Mouse (Mus musculus): ENCODE results near the gene Plscr1. TPM values are rescaled to one million over a fixed set of nuclear protein-coding genes. Genes with fewer than 3 reads are reported as not detected.
A peak's percentile ranks its signal among the peaks of the same experiment; 100 is the strongest.

Gene Plscr1
- polyA plus RNA-seq, 1 experiment from 2014 or later, result 152 TPM

- Histone ChIP-seq H3K27me3 (replicated peaks; ENCODE audit: control insufficient read depth, insufficient read depth, low read length) (no peaks in the 10 kb centered on the region), H3K36me3 (ENCODE audit: control insufficient read depth, insufficient read depth) (no peaks in the 10 kb centered on the region), H3K4me2 (replicated peaks; ENCODE audit: low read depth) (no peak overlapping the region), H3K9ac (ENCODE audit: low read depth, low read length) (no peak overlapping the region), H3K27ac (ENCODE audit: low read depth, low read length) (no peak overlapping the region), H3K4me3 (ENCODE audit: low read depth, low read length) (no peak overlapping the region), H3K4me1 (replicated peaks; ENCODE audit: control insufficient read depth, insufficient read depth, low read length) (no peaks in the 10 kb centered on the region), H3K9me3 (ENCODE audit: control insufficient read depth) (no peaks in the 10 kb centered on the region)
- WGBS, result 70% methylated on average over 3 of the region's 3 CpGs
- no peak for ATAC-seq
- TF ChIP-seq CTCF (IDR thresholded peaks at IDR 0.05; ENCODE audit: low read depth), result no peak
Observed at GRCm38 (mm10) chr9:92292922-92293321, 43.4 kb downstream of the Plscr1 start.

- Histone ChIP-seq H3K27me3 (replicated peaks; ENCODE audit: control insufficient read depth, insufficient read depth, low read length) (no peaks in the 10 kb centered on the region), H3K4me1 (replicated peaks; ENCODE audit: control insufficient read depth, insufficient read depth, low read length) (no peaks in the 10 kb centered on the region), H3K4me3 (ENCODE audit: low read depth, low read length) (no peak overlapping the region), H3K4me2 (replicated peaks; ENCODE audit: low read depth) (no peak overlapping the region), H3K36me3 (ENCODE audit: control insufficient read depth, insufficient read depth) (no peaks in the 10 kb centered on the region), H3K27ac (ENCODE audit: low read depth, low read length) (no peak overlapping the region), H3K9me3 (ENCODE audit: control insufficient read depth) (no peaks in the 10 kb centered on the region), H3K9ac (ENCODE audit: low read depth, low read length) (no peak overlapping the region)
- ATAC-seq, result peak; percentile 94
- no peak for TF ChIP-seq CTCF (IDR thresholded peaks at IDR 0.05; ENCODE audit: low read depth)
- 38% methylated on average over 2 of the region's 2 CpGs for WGBS
Observed at GRCm38 (mm10) chr9:92293560-92294548, 44.3 kb downstream of the Plscr1 start.

GRCm38 (mm10) chr9:92298288-92298687 lies 48.7 kb downstream of the Plscr1 start:
- WGBS, result 68% methylated on average over 1 of the region's 1 CpGs
- no peak overlapping the region for H3K9ac ChIP-seq (ENCODE audit: low read depth, low read length)
- H3K4me1 ChIP-seq (replicated peaks; ENCODE audit: control insufficient read depth, insufficient read depth, low read length), result no peaks in the 10 kb centered on the region
- H3K4me3 ChIP-seq (ENCODE audit: low read depth, low read length), result no peak overlapping the region
- no peak for TF ChIP-seq CTCF (IDR thresholded peaks at IDR 0.05; ENCODE audit: low read depth)
- no peak for ATAC-seq
- no peaks in the 10 kb centered on the region for H3K27me3 ChIP-seq (replicated peaks; ENCODE audit: control insufficient read depth, insufficient read depth, low read length)
- no peaks in the 10 kb centered on the region for H3K36me3 ChIP-seq (ENCODE audit: control insufficient read depth, insufficient read depth)
- H3K9me3 ChIP-seq (ENCODE audit: control insufficient read depth), result no peaks in the 10 kb centered on the region
- H3K4me2 ChIP-seq (replicated peaks; ENCODE audit: low read depth), result no peak overlapping the region
- H3K27ac ChIP-seq (ENCODE audit: low read depth, low read length), result no peak overlapping the region

GRCm38 (mm10) chr9:92301213-92301612 lies 51.7 kb downstream of the Plscr1 start:
- Histone ChIP-seq H3K4me2 (replicated peaks; ENCODE audit: low read depth) (no peak overlapping the region), H3K4me1 (replicated peaks; ENCODE audit: control insufficient read depth, insufficient read depth, low read length) (0 out of 2 replicates have a peak, but pooled peaks cover 6% of the 10 kb centered on the region), H3K4me3 (ENCODE audit: low read depth, low read length) (no peak overlapping the region), H3K36me3 (ENCODE audit: control insufficient read depth, insufficient read depth) (no peaks in the 10 kb centered on the region), H3K9ac (ENCODE audit: low read depth, low read length) (no peak overlapping the region), H3K27me3 (replicated peaks; ENCODE audit: control insufficient read depth, insufficient read depth, low read length) (no peaks in the 10 kb centered on the region), H3K27ac (ENCODE audit: low read depth, low read length) (no peak overlapping the region), H3K9me3 (ENCODE audit: control insufficient read depth) (no peaks in the 10 kb centered on the region)
- 47% methylated on average over 3 of the region's 3 CpGs for WGBS
- ATAC-seq, result no peak
- TF ChIP-seq CTCF (IDR thresholded peaks at IDR 0.05; ENCODE audit: low read depth), result no peak

- Histone ChIP-seq H3K36me3 (ENCODE audit: control insufficient read depth, insufficient read depth) (no peaks in the 10 kb centered on the region), H3K9me3 (ENCODE audit: control insufficient read depth) (no peaks in the 10 kb centered on the region), H3K27me3 (replicated peaks; ENCODE audit: control insufficient read depth, insufficient read depth, low read length) (no peaks in the 10 kb centered on the region), H3K9ac (ENCODE audit: low read depth, low read length) (no peak overlapping the region), H3K4me3 (ENCODE audit: low read depth, low read length) (no peak overlapping the region), H3K4me1 (replicated peaks; ENCODE audit: control insufficient read depth, insufficient read depth, low read length) (0 out of 2 replicates have a peak, but pooled peaks cover 6% of the 10 kb centered on the region), H3K27ac (ENCODE audit: low read depth, low read length) (no peak overlapping the region), H3K4me2 (replicated peaks; ENCODE audit: low read depth) (peak overlapping the region; percentile 35; the same call in 1 of the 2 replicates)
- WGBS, result 52% methylated on average over 8 of the region's 8 CpGs
- TF ChIP-seq CTCF (IDR thresholded peaks at IDR 0.05; ENCODE audit: low read depth), result no peak
- peak; percentile 25 for ATAC-seq
Observed at GRCm38 (mm10) chr9:92305075-92305474, 55.5 kb downstream of the Plscr1 start.

GRCm38 (mm10) chr9:92305620-92306220 lies 56.2 kb downstream of the Plscr1 start:
- Histone ChIP-seq H3K9ac (ENCODE audit: low read depth, low read length) (no peak overlapping the region), H3K4me2 (replicated peaks; ENCODE audit: low read depth) (no peak overlapping the region), H3K27me3 (replicated peaks; ENCODE audit: control insufficient read depth, insufficient read depth, low read length) (no peaks in the 10 kb centered on the region), H3K4me3 (ENCODE audit: low read depth, low read length) (no peak overlapping the region), H3K36me3 (ENCODE audit: control insufficient read depth, insufficient read depth) (no peaks in the 10 kb centered on the region), H3K9me3 (ENCODE audit: control insufficient read depth) (no peaks in the 10 kb centered on the region), H3K4me1 (replicated peaks; ENCODE audit: control insufficient read depth, insufficient read depth, low read length) (0 out of 2 replicates have a peak, but pooled peaks cover 6% of the 10 kb centered on the region), H3K27ac (ENCODE audit: low read depth, low read length) (no peak overlapping the region)
- ATAC-seq, result peak; percentile 80
- WGBS, result 60% methylated on average over 8 of the region's 8 CpGs
- TF ChIP-seq CTCF (IDR thresholded peaks at IDR 0.05; ENCODE audit: low read depth), result no peak

Measured in intestine, postnatal 0 days (tissue).